Mouse (Mus musculus) thymus, adult 2 months (tissue): ENCODE data around the gene Igfbp7. TPM values are rescaled to one million over a fixed set of nuclear protein-coding genes. Genes with fewer than 3 reads are reported as not detected.
A peak's percentile ranks its signal among the peaks of the same experiment; 100 is the strongest.

ENCODE experiments used
- DNase-seq: peaks from one replicate; pipeline ENCODE4 v3.0.0; 2021
- H3K27ac ChIP-seq: fragments of 200-500 bp; 2 replicates; pipeline ENCODE4 v1.5.1; 2012; ENCODE audit warnings: low read length, control low read depth; ENCODE audit not compliant: control insufficient read depth, insufficient read depth
- H3K27me3 ChIP-seq: fragments of 200-500 bp; 2 replicates; pipeline ENCODE4 v1.6.1; 2012; ENCODE audit warnings: mild to moderate bottlenecking, low read length, moderate library complexity, mixed read lengths; ENCODE audit not compliant: control insufficient read depth, insufficient read depth
- H3K36me3 ChIP-seq: fragments of 200-500 bp; 2 replicates; pipeline ENCODE4 v1.6.1; 2012; ENCODE audit warnings: mild to moderate bottlenecking, low read length, moderate library complexity; ENCODE audit not compliant: control insufficient read depth, insufficient read depth
- H3K4me1 ChIP-seq: fragments of 200-500 bp; replicated peaks from 2 replicates; pipeline ENCODE4 v1.6.1; 2012; ENCODE audit warnings: low read length; ENCODE audit not compliant: control insufficient read depth, insufficient read depth
- H3K4me3 ChIP-seq: fragments of 200-500 bp; 2 replicates; pipeline ENCODE4 v1.5.1; 2012; ENCODE audit warnings: mild to moderate bottlenecking, low read length, control low read depth, moderate library complexity; ENCODE audit not compliant: control insufficient read depth, insufficient read depth
- CTCF ChIP-seq: fragments of 200-500 bp; IDR thresholded peaks from 2 replicates; pipeline ENCODE4 v1.5.1; 2012; ENCODE audit warnings: mild to moderate bottlenecking, control low read depth, low read length, moderate library complexity, borderline replicate concordance; ENCODE audit not compliant: control insufficient read depth, poor library complexity, insufficient read depth; ENCODE audit errors: extremely low read depth
- POLR2A ChIP-seq: fragments of 200-500 bp; IDR thresholded peaks from 2 replicates; pipeline ENCODE4 v1.6.1; 2012; ENCODE audit warnings: mild to moderate bottlenecking, low read length, control low read depth, moderate library complexity; ENCODE audit not compliant: control insufficient read depth, poor library complexity, insufficient read depth; ENCODE audit errors: extremely low read depth
- WGBS: fragments of 180-500 bp; shearing (Covaris S2); methylation state at CpG from one replicate; pipeline ENCODE4 v1.1.7; 2018; 5-methylcytosine and 5-hydroxymethylcytosine counted together
- polyA plus RNA-seq: library from polyadenylated mRNA; depleted of rRNA; stranded (reverse); fragments of >200 nt; gene quantifications from 2 replicates; pipeline ENCODE4 v1.2.3, GENCODE M21; 2012

Gene Igfbp7
- polyA plus RNA-seq, 1 experiment, result 370 TPM

DNA sequence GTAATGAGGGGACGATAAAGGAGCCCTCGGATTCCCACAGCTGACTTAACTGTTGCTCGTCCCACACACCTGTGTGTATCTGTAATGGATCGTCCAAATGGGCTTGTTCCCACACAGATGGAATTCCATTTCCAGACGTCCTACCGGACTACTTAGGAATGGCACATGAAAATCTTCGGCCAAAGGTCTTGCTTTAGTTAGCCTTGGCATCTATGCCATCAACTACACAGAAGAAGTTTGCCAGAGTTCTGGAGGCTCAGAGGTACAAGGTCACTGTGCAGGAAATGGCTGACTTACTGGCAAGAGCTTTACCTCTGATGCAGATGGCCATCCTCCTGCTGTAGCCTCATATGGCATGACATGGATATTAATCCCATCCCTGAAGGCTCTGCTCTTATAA lies 26.6 kb downstream of the Igfbp7 start:
- DNase-seq, result no peak
- WGBS, result 95% methylated on average over 7 of the region's 7 CpGs
- Histone ChIP-seq H3K27ac (no peak overlapping the region), H3K36me3 (no peaks in the 10 kb centered on the region), H3K4me3 (no peak overlapping the region), H3K4me1 (no peaks in the 10 kb centered on the region), H3K27me3 (no peaks in the 10 kb centered on the region)
- TF ChIP-seq POLR2A (no peak), CTCF (no peak)

DNA sequence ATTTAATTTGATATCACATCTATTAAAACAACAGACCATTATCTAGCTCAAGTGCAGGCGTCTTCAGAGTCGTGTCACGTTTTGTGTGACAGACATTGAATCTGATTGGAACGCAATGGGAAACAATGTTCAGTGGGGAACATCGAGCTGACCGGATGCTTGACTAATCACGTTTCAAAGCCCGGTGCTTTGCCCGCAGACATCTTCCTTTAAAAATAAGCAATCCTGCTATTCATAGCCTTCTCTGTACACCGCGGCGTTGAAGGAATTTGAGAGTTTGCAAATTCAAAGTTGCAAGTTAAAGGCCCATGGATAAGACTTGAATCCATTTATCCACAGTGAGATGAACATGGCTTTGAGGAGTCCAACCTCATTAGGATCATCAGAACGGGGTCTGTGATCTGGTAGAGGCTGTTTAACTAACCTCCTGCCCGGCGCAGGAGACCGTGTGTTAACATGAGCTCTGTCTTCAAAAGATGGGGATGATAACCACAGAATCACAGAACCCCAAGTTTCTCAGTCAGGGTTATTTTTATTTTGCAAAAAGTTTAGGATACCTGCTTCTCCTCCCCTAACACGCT lies 27.4 kb downstream of the Igfbp7 start:
- TF ChIP-seq POLR2A (no peak), CTCF (no peak)
- Histone ChIP-seq H3K36me3 (no peaks in the 10 kb centered on the region), H3K27me3 (no peaks in the 10 kb centered on the region), H3K4me3 (no peak overlapping the region), H3K4me1 (no peaks in the 10 kb centered on the region), H3K27ac (no peak overlapping the region)
- 95% methylated on average over 17 of the region's 17 CpGs for WGBS
- no peak for DNase-seq

DNA sequence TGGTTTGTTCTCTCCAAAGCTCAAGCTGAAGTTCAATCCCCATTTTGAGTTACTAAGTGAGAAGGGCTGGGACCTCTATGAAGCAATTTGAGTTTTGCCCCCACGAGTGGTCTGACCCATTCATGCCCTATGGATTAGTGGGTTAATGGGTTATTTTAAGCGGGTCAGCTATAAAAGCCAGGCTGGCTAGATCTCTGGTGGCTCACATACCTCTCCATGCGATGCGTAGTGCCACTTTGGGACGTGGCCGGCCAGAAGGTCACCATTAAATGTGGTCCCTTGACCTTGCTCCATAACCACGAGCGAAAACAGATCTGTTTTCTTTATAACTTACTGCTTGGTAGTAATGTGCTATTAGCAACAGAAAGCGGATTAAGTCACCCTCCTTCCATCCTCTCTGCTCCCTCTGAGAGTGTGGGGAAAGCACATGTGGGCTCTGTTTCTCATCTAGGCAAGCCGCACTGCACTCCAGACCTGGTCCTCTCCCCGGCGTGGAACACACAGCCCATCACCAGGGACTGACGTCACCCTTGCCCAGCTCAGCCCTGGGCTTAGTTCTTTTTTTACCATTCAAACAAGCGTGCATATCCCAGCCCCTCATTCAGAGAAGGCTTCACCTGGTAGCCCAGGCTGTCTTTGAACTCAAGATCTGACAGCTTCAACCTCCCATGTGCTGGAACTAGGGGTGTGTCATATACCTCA lies 28.3 kb downstream of the Igfbp7 start:
- TF ChIP-seq CTCF (no peak), POLR2A (no peak)
- no peak for DNase-seq
- Histone ChIP-seq H3K27ac (no peak overlapping the region), H3K4me1 (no peaks in the 10 kb centered on the region), H3K36me3 (no peaks in the 10 kb centered on the region), H3K27me3 (no peaks in the 10 kb centered on the region), H3K4me3 (no peak overlapping the region)
- WGBS, result 96% methylated on average over 14 of the region's 14 CpGs

DNA sequence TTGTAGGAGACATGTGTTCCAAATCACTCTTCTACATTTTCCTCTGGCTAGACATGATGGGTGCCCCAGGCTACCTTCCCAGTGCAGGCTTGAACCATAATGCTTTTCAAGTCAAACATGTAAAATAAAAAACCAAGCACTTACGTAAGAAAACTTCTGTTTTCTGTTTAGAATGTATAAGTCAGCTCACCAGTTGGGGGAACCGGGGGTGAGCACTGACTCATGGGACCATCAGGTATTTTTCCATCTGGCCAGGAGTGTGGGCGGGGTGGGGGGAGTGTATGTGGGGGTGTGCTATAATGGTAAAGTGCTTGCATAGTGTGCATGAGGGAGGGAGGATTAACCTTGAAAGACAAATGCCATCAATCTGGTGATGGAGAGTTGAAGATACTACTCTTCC lies 29.8 kb downstream of the Igfbp7 start:
- no peaks in the 10 kb centered on the region for H3K27me3 ChIP-seq
- no peak for TF ChIP-seq POLR2A
- H3K27ac ChIP-seq, result no peak overlapping the region
- no peak for DNase-seq
- no peaks in the 10 kb centered on the region for H3K36me3 ChIP-seq
- WGBS, result 97% methylated on average over 3 of the region's 3 CpGs
- no peak overlapping the region for H3K4me3 ChIP-seq
- H3K4me1 ChIP-seq, result no peaks in the 10 kb centered on the region

DNA sequence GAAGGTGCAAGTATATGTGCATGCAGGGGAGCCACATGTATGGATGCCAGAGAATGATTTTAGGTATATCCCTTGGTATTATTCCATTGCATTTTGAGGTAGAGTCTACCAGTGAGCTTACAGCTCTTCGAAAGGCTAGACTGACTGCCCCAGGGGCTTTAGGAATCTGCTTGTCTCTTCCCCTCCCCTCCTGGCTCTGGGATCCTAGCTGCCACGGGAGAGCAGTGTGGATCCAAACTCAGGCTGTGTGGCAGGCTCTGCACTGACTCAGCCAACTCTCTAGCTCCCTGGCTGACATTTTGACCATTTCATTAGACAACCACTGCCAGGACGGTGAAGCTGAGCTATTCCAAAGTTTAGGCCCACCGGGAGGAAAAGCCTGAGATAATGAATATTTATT lies 32.3 kb downstream of the Igfbp7 start:
- Histone ChIP-seq H3K36me3 (no peaks in the 10 kb centered on the region), H3K27me3 (no peaks in the 10 kb centered on the region), H3K4me3 (no peak overlapping the region), H3K4me1 (peaks cover 8% of the 10 kb centered on the region; the same call in 1 of the 2 replicates), H3K27ac (no peak overlapping the region)
- TF ChIP-seq POLR2A (no peak), CTCF (no peak)
- WGBS, result 94% methylated on average over 4 of the region's 4 CpGs
- DNase-seq, result no peak

DNA sequence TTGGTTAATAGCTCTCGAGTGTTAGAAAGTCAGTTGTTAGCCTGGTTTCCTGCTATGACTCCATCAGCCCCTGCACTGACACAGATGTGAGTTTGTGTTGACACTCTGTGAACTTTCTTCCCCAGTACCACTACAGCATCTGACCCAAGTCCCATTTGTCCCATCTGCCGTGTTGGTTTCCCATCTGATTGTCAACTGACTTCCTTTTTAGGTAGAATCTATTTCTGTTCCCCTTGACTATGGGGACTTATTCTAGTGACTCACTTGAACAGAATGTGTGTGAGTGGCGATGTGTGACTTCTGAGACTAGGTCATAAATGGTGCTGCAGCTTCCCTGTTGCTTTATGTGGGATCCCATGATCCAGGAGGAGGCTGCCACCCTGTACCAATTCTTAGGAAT lies 32.9 kb downstream of the Igfbp7 start:
- TF ChIP-seq CTCF (no peak), POLR2A (no peak)
- no peaks in the 10 kb centered on the region for H3K36me3 ChIP-seq
- H3K27me3 ChIP-seq, result no peaks in the 10 kb centered on the region
- no peak overlapping the region for H3K27ac ChIP-seq
- H3K4me3 ChIP-seq, result no peak overlapping the region
- 31% methylated on average over 3 of the region's 3 CpGs for WGBS
- no peak for DNase-seq
- peaks cover 8% of the 10 kb centered on the region; the same call in 1 of the 2 replicates for H3K4me1 ChIP-seq

DNA sequence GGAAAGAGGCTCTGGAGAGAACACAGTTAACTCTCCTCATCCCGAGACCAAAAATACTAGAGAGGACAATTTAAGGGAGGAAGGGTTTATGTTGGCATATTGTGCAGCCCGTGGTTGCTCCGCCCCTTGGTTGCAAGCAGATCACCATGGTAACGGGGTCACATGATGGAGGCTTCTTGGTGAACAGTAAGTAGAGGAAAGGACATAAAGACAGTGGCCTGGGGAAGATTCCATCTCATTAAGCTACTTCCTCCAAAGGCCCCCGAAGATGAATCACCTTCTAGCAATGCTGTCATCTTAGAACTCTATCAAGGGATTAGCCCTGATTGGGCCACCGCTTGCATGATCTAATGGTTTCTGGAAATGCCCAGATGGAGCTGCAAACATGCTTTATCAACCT lies 35.1 kb downstream of the Igfbp7 start:
- no peaks in the 10 kb centered on the region for H3K27me3 ChIP-seq
- no peak overlapping the region for H3K27ac ChIP-seq
- TF ChIP-seq CTCF, result no peak
- TF ChIP-seq POLR2A, result no peak
- 23% methylated on average over 6 of the region's 6 CpGs for WGBS
- H3K4me3 ChIP-seq, result no peak overlapping the region
- peak; percentile 37 for DNase-seq
- H3K4me1 ChIP-seq, result peaks cover 8% of the 10 kb centered on the region
- no peaks in the 10 kb centered on the region for H3K36me3 ChIP-seq
